Mouse (Mus musculus): ENCODE data around the gene Sin3a. TPM values are rescaled to one million over a fixed set of nuclear protein-coding genes. Genes with fewer than 3 reads are reported as not detected.
A peak's percentile ranks its signal among the peaks of the same experiment; 100 is the strongest.

Sin3a gene
- total and polyA plus RNA-seq, 2 experiments from 2014 or later: 12.1 to 39.6 TPM

DNA sequence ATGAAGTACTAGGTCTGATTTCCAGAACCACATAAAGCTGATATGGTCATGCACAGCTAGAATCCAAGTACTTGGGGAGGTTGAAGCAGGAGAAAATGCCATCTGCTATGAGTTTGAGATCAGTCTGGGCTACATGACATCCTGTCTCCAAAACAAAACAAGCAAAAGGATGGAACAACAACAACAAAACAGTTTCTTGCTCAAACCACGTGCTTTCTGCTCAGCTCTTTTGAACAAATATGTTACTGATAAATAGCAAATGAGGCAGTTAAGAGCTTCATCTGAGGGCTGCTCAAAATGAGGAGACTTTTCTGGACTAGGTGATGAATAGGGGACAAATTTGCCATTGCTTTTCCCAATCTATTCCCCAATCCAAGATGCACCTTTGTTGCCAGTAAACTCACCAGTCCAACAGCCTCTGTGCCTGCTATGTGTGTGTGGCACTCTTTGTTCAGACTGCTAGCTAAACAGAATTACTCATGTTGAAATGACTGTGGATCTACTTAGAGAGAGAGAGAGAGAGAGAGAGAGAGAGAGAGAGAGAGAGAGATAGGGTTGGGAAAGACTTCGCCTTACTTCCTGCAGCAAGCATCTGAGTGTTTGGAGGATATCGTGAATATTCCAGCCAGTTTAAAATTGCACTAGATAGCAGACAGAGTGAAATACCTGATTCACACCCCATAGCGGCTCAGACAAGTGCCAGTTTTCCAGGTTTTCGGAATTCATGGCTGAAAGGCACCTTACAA lies 867 bp upstream of the Sin3a start:
- Histone ChIP-seq H3K27me3 (ENCODE audit: control insufficient read depth, insufficient read depth, low read length) (no peaks in the 10 kb centered on the region), H3K9me3 (replicated peaks; ENCODE audit: control insufficient read depth, low read length) (no peaks in the 10 kb centered on the region), H3K36me3 (replicated peaks; ENCODE audit: control insufficient read depth, insufficient read depth, low read length) (no peaks in the 10 kb centered on the region), H3K4me1 (ENCODE audit: control insufficient read depth, insufficient read depth) (peaks cover 11% of the 10 kb centered on the region), H3K4me2 (ENCODE audit: low read depth, low read length) (peak overlapping the region; percentile 96), H3K9ac (replicated peaks; ENCODE audit: low read depth, low read length) (peak overlapping the region; percentile 71; the same call in 1 of the 2 replicates), H3K4me3 (ENCODE audit: low read depth, low read length) (peak overlapping the region; percentile 88), H3K27ac (ENCODE audit: low read depth) (0 out of 2 replicates have a peak overlapping the region, but pooled peaks have one; percentile 99)
- no peak for DNase-seq (ENCODE audit: low spot score)
- TF ChIP-seq EP300 (IDR thresholded peaks at IDR 0.05; ENCODE audit: low read depth) (no peak), CTCF (IDR thresholded peaks at IDR 0.05; ENCODE audit: low read depth) (no peak)
- 9% methylated on average over 5 of the region's 5 CpGs for WGBS
- ATAC-seq (ENCODE audit: insufficient read depth, low read depth): no peak

DNA sequence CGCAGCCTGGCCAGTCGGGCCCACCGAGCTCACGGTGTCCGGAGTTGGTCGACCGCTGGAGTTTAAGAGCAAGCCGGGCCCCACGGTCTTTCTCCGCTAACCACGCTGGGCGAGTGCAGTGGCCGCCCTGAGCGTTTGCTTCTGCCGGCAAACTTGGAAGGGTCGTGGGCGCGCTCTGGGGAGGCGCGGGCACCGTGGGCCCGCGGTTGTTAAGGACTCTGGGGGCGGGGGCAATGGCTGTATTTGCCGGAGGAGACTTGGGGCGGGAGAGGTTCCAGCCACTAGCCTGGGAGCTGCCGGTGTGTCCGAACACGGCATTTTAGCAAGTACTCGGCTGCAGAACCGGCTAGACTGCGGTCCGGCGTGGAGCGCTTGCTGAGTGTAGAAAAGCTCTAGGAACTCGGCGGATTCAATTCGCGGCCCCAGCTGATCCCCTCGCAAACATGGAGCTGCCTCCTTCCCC lies 717 bp downstream of the Sin3a start:
- Histone ChIP-seq H3K4me1 (ENCODE audit: control insufficient read depth, insufficient read depth) (peaks cover 11% of the 10 kb centered on the region), H3K27ac (ENCODE audit: low read depth) (peak overlapping the region; percentile 99), H3K36me3 (replicated peaks; ENCODE audit: control insufficient read depth, insufficient read depth, low read length) (no peaks in the 10 kb centered on the region), H3K4me3 (ENCODE audit: low read depth, low read length) (peak overlapping the region; percentile 88), H3K9ac (replicated peaks; ENCODE audit: low read depth, low read length) (peak overlapping the region; percentile 71), H3K9me3 (replicated peaks; ENCODE audit: control insufficient read depth, low read length) (no peaks in the 10 kb centered on the region), H3K4me2 (ENCODE audit: low read depth, low read length) (peak overlapping the region; percentile 96), H3K27me3 (ENCODE audit: control insufficient read depth, insufficient read depth, low read length) (no peaks in the 10 kb centered on the region)
- ATAC-seq (ENCODE audit: insufficient read depth, low read depth) (no peak), DNase-seq (ENCODE audit: low spot score) (no peak)
- TF ChIP-seq CTCF (IDR thresholded peaks at IDR 0.05; ENCODE audit: low read depth): no peak
- TF ChIP-seq EP300 (IDR thresholded peaks at IDR 0.05; ENCODE audit: low read depth): no peak
- WGBS: under 1% methylated on average over 40 of the region's 40 CpGs

DNA sequence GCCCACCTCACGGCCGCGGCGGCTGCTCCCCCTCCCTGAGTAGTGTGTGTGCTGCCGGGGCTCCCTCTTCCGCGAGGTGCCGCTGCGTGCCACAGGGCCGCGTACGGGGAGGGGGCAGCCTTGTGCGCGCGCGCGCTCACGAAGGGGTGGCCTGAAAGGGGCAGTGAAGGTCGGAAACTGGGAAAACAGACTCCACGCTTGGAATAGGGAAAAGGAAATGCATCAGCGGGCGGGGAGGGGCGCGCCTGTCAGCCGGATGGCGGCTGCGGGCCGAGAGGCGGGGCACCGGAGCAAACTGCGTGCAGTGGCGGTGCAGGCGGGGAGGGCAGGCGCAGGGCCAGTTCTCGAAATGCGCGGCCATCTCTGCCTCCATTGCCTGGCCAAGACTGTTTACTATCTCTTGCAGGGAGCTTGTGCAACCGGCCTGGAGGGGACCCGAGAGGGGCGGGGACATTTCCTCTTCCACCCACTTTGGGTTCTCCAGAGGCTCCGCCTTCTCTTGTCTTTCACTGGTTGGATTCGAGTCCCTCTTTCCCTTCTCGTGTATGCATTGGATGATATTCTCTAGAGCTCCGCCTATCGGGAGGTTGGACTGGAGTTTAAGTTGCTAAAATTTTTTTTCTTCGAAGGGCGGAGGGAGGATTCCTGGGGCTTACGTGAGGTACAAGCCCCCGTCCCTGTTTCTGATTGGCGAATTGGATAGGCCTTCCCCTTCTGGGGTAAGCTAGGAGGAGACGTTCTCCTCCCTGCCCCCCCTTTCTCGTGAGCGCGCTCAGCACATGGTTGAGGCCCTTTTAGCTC lies 1.3 kb downstream of the Sin3a start:
- under 1% methylated on average over 54 of the region's 54 CpGs for WGBS
- ATAC-seq (ENCODE audit: insufficient read depth, low read depth): peak; percentile 68

GRCm38 (mm10) chr9:57073790-57074094 lies 1.9 kb downstream of the Sin3a start:
- peak overlapping the region; percentile 99 for H3K27ac ChIP-seq (ENCODE audit: low read depth)
- no peaks in the 10 kb centered on the region for H3K36me3 ChIP-seq (replicated peaks; ENCODE audit: control insufficient read depth, insufficient read depth, low read length)
- peaks cover 11% of the 10 kb centered on the region for H3K4me1 ChIP-seq (ENCODE audit: control insufficient read depth, insufficient read depth)
- no peak for ATAC-seq (ENCODE audit: insufficient read depth, low read depth)
- H3K4me3 ChIP-seq (ENCODE audit: low read depth, low read length): peak overlapping the region; percentile 88
- no peak for TF ChIP-seq EP300 (IDR thresholded peaks at IDR 0.05; ENCODE audit: low read depth)
- no peaks in the 10 kb centered on the region for H3K27me3 ChIP-seq (ENCODE audit: control insufficient read depth, insufficient read depth, low read length)
- H3K4me2 ChIP-seq (ENCODE audit: low read depth, low read length): peak overlapping the region; percentile 87
- H3K9me3 ChIP-seq (replicated peaks; ENCODE audit: control insufficient read depth, low read length): no peaks in the 10 kb centered on the region
- DNase-seq (ENCODE audit: low spot score): no peak
- H3K9ac ChIP-seq (replicated peaks; ENCODE audit: low read depth, low read length): peak overlapping the region; percentile 66
- under 1% methylated on average over 15 of the region's 15 CpGs for WGBS

More for the DNA sequence above, 1.3 kb downstream of the Sin3a start:
- Histone ChIP-seq H3K4me2 (ENCODE audit: low read depth, low read length) (peak overlapping the region; percentile 96), H3K9me3 (replicated peaks; ENCODE audit: control insufficient read depth, low read length) (no peaks in the 10 kb centered on the region), H3K36me3 (replicated peaks; ENCODE audit: control insufficient read depth, insufficient read depth, low read length) (no peaks in the 10 kb centered on the region), H3K4me3 (ENCODE audit: low read depth, low read length) (peak overlapping the region; percentile 88), H3K4me1 (ENCODE audit: control insufficient read depth, insufficient read depth) (peaks cover 11% of the 10 kb centered on the region), H3K27me3 (ENCODE audit: control insufficient read depth, insufficient read depth, low read length) (no peaks in the 10 kb centered on the region), H3K9ac (replicated peaks; ENCODE audit: low read depth, low read length) (peak overlapping the region; percentile 71), H3K27ac (ENCODE audit: low read depth) (peak overlapping the region; percentile 99)
- DNase-seq (ENCODE audit: low spot score): peak; percentile 100
- TF ChIP-seq CTCF (IDR thresholded peaks at IDR 0.05; ENCODE audit: low read depth) (peak; percentile 78), EP300 (IDR thresholded peaks at IDR 0.05; ENCODE audit: low read depth) (0 out of 2 replicates have a peak, but pooled peaks have one; percentile 68)

DNA sequence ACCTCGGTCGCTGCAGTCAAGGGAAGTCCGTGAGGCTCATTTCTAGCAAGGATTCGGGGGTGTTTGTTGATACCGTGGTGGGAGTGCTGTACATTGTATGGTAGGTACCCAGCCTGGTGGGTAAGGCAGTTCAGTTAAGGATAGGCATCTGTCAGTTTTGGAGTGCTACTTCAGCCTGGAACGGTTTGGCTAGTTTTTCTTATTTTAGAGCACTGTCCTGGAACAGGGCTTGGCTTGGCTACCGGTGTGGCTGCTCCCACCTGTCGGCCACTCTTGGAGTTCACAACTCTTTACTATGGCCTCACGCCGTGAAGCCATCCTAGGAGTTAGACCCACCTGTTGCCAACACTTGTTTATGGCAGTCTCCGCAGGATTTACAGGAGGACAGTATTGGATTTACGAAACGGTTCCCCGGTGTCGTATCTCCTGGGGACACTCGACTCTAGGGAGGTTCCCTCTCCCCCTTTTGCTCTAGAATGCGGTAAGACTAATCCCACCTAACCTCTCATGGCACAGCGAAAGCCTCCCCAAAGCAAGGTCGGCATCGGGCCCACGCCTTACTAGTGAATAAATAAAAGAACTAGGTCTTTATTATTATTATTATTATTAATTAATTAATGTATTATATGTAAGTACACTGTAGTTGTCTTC lies 2.5 kb downstream of the Sin3a start:
- no peak for ATAC-seq (ENCODE audit: insufficient read depth, low read depth)
- peak; percentile 37 for DNase-seq (ENCODE audit: low spot score)
- WGBS: 7% methylated on average over 21 of the region's 21 CpGs
- H3K36me3 ChIP-seq (replicated peaks; ENCODE audit: control insufficient read depth, insufficient read depth, low read length): no peaks in the 10 kb centered on the region
- peaks cover 11% of the 10 kb centered on the region for H3K4me1 ChIP-seq (ENCODE audit: control insufficient read depth, insufficient read depth)
- peak overlapping the region; percentile 88 for H3K4me3 ChIP-seq (ENCODE audit: low read depth, low read length)
- H3K27me3 ChIP-seq (ENCODE audit: control insufficient read depth, insufficient read depth, low read length): no peaks in the 10 kb centered on the region
- no peaks in the 10 kb centered on the region for H3K9me3 ChIP-seq (replicated peaks; ENCODE audit: control insufficient read depth, low read length)
- peak overlapping the region; percentile 87 for H3K4me2 ChIP-seq (ENCODE audit: low read depth, low read length)
- peak overlapping the region; percentile 66 for H3K9ac ChIP-seq (replicated peaks; ENCODE audit: low read depth, low read length)
- TF ChIP-seq EP300 (IDR thresholded peaks at IDR 0.05; ENCODE audit: low read depth) (no peak), CTCF (IDR thresholded peaks at IDR 0.05; ENCODE audit: low read depth) (peak; percentile 36)
- H3K27ac ChIP-seq (ENCODE audit: low read depth): peak overlapping the region; percentile 99
